Mouse (Mus musculus): Measurements from ENCODE around the gene Tmem171.

GRCm38 (mm10) chr13:98689605-98690290 lies 4.9 kb downstream of the Tmem171 start:
- no peak for TF ChIP-seq GATA1 (IDR thresholded peaks at IDR 0.05; ENCODE audit: borderline replicate concordance, low read length)
- TF ChIP-seq FLI1 (IDR thresholded peaks at IDR 0.05; ENCODE audit: low read length), result no peak
